ENCODE assay signal across 25 mouse cellular contexts in genomic region chr8:114629719-114630118, GRCm38 (mm10).
DNase-seq lines count a peak whose midpoint lies in the region; ATAC-seq and TF ChIP-seq lines count a peak whose summit lies in the region.
"Had no signal": no experiment of that assay in that cellular context is flagged by ENCODE, and none has a peak within 500 bp of the region (broad histone marks: within the 10 kb centered on the region; RNA-seq: fewer than 3 reads in every experiment).

No protein-coding gene starts in this region.

- WGBS in lung, postnatal 0 days: 45% methylated on average over 7 of the region's 7 CpGs
- 33% methylated on average over 7 of the region's 7 CpGs for WGBS in intestine, postnatal 0 days
- 60% methylated on average over 7 of the region's 7 CpGs for WGBS in stomach, postnatal 0 days
- WGBS in limb, embryonic 10.5 days: 79% methylated on average over 7 of the region's 7 CpGs

- no peaks in the 10 kb centered on the region for H3K27me3 ChIP-seq in lung, postnatal 0 days (replicated peaks; ENCODE audit: insufficient read depth, low read length)
- H3K27me3 ChIP-seq in intestine, postnatal 0 days (replicated peaks; ENCODE audit: control insufficient read depth, insufficient read depth, low read length): no peaks in the 10 kb centered on the region
- H3K27me3 ChIP-seq in stomach, postnatal 0 days (ENCODE audit: control insufficient read depth, insufficient read depth, low read length): no peaks in the 10 kb centered on the region
- no peaks in the 10 kb centered on the region for H3K27me3 ChIP-seq in limb, embryonic 10.5 days (ENCODE audit: low read depth, poor library complexity, severe bottlenecking)
- H3K27me3 ChIP-seq: heart, embryonic 12.5 days; heart, embryonic 15.5 days had no signal

- peak; percentile 53 for ATAC-seq in lung, postnatal 0 days
- ATAC-seq in intestine, postnatal 0 days: peak; percentile 91
- ATAC-seq in stomach, postnatal 0 days (ENCODE audit: low FRiP score, low TSS enrichment): peak; percentile 96
- ATAC-seq: activated CD4-positive, CD25-positive, alpha-beta regulatory T cell, adult 4 months; forebrain, postnatal 0 days; hindbrain, postnatal 0 days had no signal

- TF ChIP-seq EP300 in lung, postnatal 0 days (IDR thresholded peaks at IDR 0.05): no peak
- no peak for TF ChIP-seq EP300 in stomach, postnatal 0 days (optimal IDR thresholded peaks at IDR 0.05)

- intact Hi-C loops in heart, postnatal 10 days (cut with DNase I): no loop called here

- no peaks in the 10 kb centered on the region for H3K9me3 ChIP-seq in lung, postnatal 0 days (ENCODE audit: low read length)
- no peaks in the 10 kb centered on the region for H3K9me3 ChIP-seq in intestine, postnatal 0 days (ENCODE audit: control insufficient read depth)
- no peaks in the 10 kb centered on the region for H3K9me3 ChIP-seq in stomach, postnatal 0 days (ENCODE audit: control insufficient read depth, low read length)
- H3K9me3 ChIP-seq in limb, embryonic 10.5 days (replicated peaks): no peaks in the 10 kb centered on the region
- H3K9me3 ChIP-seq: heart, embryonic 12.5 days; heart, embryonic 15.5 days had no signal

- no peak overlapping the region for H3K9ac ChIP-seq in lung, postnatal 0 days (replicated peaks; ENCODE audit: low read depth)
- no peak overlapping the region for H3K9ac ChIP-seq in intestine, postnatal 0 days (ENCODE audit: low read depth, low read length)
- no peak overlapping the region for H3K9ac ChIP-seq in stomach, postnatal 0 days (ENCODE audit: low read length)
- H3K9ac ChIP-seq: forebrain, postnatal 0 days; heart, embryonic 12.5 days; heart, embryonic 15.5 days; hindbrain, embryonic 14.5 days had no signal

- no peak overlapping the region for H3K4me2 ChIP-seq in lung, postnatal 0 days (replicated peaks; ENCODE audit: low read depth, low read length)
- H3K4me2 ChIP-seq in intestine, postnatal 0 days (replicated peaks; ENCODE audit: low read depth): no peak overlapping the region
- no peak overlapping the region for H3K4me2 ChIP-seq in stomach, postnatal 0 days (replicated peaks; ENCODE audit: low read depth)
- H3K4me2 ChIP-seq: heart, embryonic 12.5 days; heart, embryonic 15.5 days; hindbrain, embryonic 14.5 days had no signal

- peak; percentile 8 for DNase-seq in lung, postnatal 0 days (ENCODE audit: low spot score)
- no peak for DNase-seq in lung, postnatal 25 days (ENCODE audit: low spot score)
- peak; percentile 25 for DNase-seq in ZHBTc4 (ENCODE audit: low read depth, low spot score)
- peak; percentile 37 for DNase-seq in stomach, postnatal 0 days (ENCODE audit: low spot score)
- DNase-seq in limb, embryonic 10.5 days (ENCODE audit: low spot score): no peak
- DNase-seq in ovary, postnatal 14 days (ENCODE audit: low spot score): no peak
- DNase-seq in heart, postnatal 10 days: no peak
- DNase-seq: adrenal gland, adult 8-10 months; adrenal gland, postnatal 36 days; cerebellum, adult 18-20 months; cerebellum, adult 9-10 months; cerebellum, postnatal 14 days; forebrain, postnatal 0 days; gastrocnemius, adult 2 months; gastrocnemius, postnatal 14 days; heart, adult 11 months; heart, postnatal 14 days; heart, postnatal 4 days had no signal

- no peak overlapping the region for H3K4me3 ChIP-seq in lung, postnatal 0 days (ENCODE audit: low read depth, low read length)
- H3K4me3 ChIP-seq in intestine, postnatal 0 days (ENCODE audit: low read depth, low read length): no peak overlapping the region
- no peak overlapping the region for H3K4me3 ChIP-seq in stomach, postnatal 0 days (ENCODE audit: low read depth, low read length)
- no peak overlapping the region for H3K4me3 ChIP-seq in limb, embryonic 10.5 days
- H3K4me3 ChIP-seq: gastrocnemius, adult 2 months; heart, embryonic 12.5 days; heart, embryonic 15.5 days had no signal

- no peaks in the 10 kb centered on the region for H3K4me1 ChIP-seq in lung, postnatal 0 days (ENCODE audit: insufficient read depth, low read depth, low read length)
- H3K4me1 ChIP-seq in intestine, postnatal 0 days (replicated peaks; ENCODE audit: control insufficient read depth, insufficient read depth, low read length): no peaks in the 10 kb centered on the region
- no peaks in the 10 kb centered on the region for H3K4me1 ChIP-seq in stomach, postnatal 0 days (replicated peaks; ENCODE audit: control insufficient read depth, insufficient read depth)
- H3K4me1 ChIP-seq in limb, embryonic 10.5 days: peaks cover 75% of the 10 kb centered on the region
- H3K4me1 ChIP-seq: heart, embryonic 15.5 days had no signal

- H3K36me3 ChIP-seq in lung, postnatal 0 days (ENCODE audit: insufficient read depth, low read length): no peaks in the 10 kb centered on the region
- no peaks in the 10 kb centered on the region for H3K36me3 ChIP-seq in intestine, postnatal 0 days (ENCODE audit: control insufficient read depth, insufficient read depth)
- no peaks in the 10 kb centered on the region for H3K36me3 ChIP-seq in stomach, postnatal 0 days (ENCODE audit: control insufficient read depth, insufficient read depth, low read length)
- H3K36me3 ChIP-seq in limb, embryonic 10.5 days: no peaks in the 10 kb centered on the region
- H3K36me3 ChIP-seq: G1E; heart, embryonic 12.5 days; heart, embryonic 15.5 days had no signal

- no peak for TF ChIP-seq CTCF in lung, postnatal 0 days (IDR thresholded peaks at IDR 0.05)
- no peak for TF ChIP-seq CTCF in intestine, postnatal 0 days (IDR thresholded peaks at IDR 0.05; ENCODE audit: low read depth)
- no peak for TF ChIP-seq CTCF in stomach, postnatal 0 days (IDR thresholded peaks at IDR 0.05; ENCODE audit: low read depth)

- no peak overlapping the region for H3K27ac ChIP-seq in lung, postnatal 0 days (ENCODE audit: low read length)
- no peak overlapping the region for H3K27ac ChIP-seq in intestine, postnatal 0 days (ENCODE audit: low read depth, low read length)
- peak overlapping the region; percentile 58; the same call in 1 of the 2 replicates for H3K27ac ChIP-seq in stomach, postnatal 0 days (replicated peaks)
- H3K27ac ChIP-seq in limb, embryonic 10.5 days: no peak overlapping the region
- H3K27ac ChIP-seq: gastrocnemius, adult 2 months; heart, embryonic 15.5 days; hindbrain, embryonic 14.5 days; hindbrain, postnatal 0 days had no signal

Comparison
In these comparisons a context has a peak if more than half of its experiments do, and no peak if none do; other contexts are left out.
1. DNase-seq: peak in lung, postnatal 0 days (single experiment), ZHBTc4 (single experiment) and stomach, postnatal 0 days (single experiment); none in lung, postnatal 25 days (single experiment), limb, embryonic 10.5 days (single experiment), ovary, postnatal 14 days (single experiment) and heart, postnatal 10 days (0 of 2).
2. Peak in every context shown above with its lines, with median percentiles within 50 percentile points of each other: ATAC-seq.